Mouse (Mus musculus) CH12.LX (cell line): Measurements from ENCODE around the gene Plppr3. TPM values are rescaled to one million over a fixed set of nuclear protein-coding genes. Genes with fewer than 3 reads are reported as not detected.
A peak's percentile ranks its signal among the peaks of the same experiment; 100 is the strongest.

Source experiments
- DNase-seq: peaks from one replicate; pipeline ENCODE4 v3.0.0-alpha.2; 2013; ENCODE audit errors: extremely low read depth
- H3K27ac ChIP-seq: 2 replicates; pipeline ENCODE4 v1.5.1; 2012; ENCODE audit warnings: low read depth, mild to moderate bottlenecking, control low read depth, moderate library complexity; ENCODE audit not compliant: insufficient read depth
- H3K27me3 ChIP-seq: replicated peaks from 2 replicates; pipeline ENCODE3; 2012; ENCODE audit warnings: inconsistent platforms
- H3K36me3 ChIP-seq, 2 experiments: replicated peaks in 1 of 2; 2 replicates each; pipeline versions ENCODE3 to v1.6.1; 2012; ENCODE audit warnings: inconsistent platforms in 1 of 2, low read length in 1 of 2, mild to moderate bottlenecking in 1 of 2, mixed read lengths in 1 of 2, moderate library complexity in 1 of 2; ENCODE audit not compliant: control insufficient read depth in 1 of 2, insufficient read depth in 1 of 2
- H3K4me1 ChIP-seq, 2 experiments: 2 replicates each; pipeline ENCODE4 v1.6.1; 2012; ENCODE audit warnings: inconsistent platforms in 1 of 2, moderate library complexity in 1 of 2; ENCODE audit not compliant: insufficient read depth in 2 of 2, control insufficient read depth in 1 of 2
- H3K4me2 ChIP-seq: 2 replicates; pipeline ENCODE4 v1.6.1; 2012; ENCODE audit warnings: low read depth, mild to moderate bottlenecking, control low read depth; ENCODE audit not compliant: poor library complexity, insufficient read depth, severe bottlenecking
- H3K4me3 ChIP-seq, 3 experiments: fragments of 150-350 bp in 1 of 3; sonication (generic) in 1 of 3; replicated peaks in 1 of 3; 2 replicates each; pipeline versions ENCODE3 to v1.5.1; 2011 to 2012; ENCODE audit warnings: low read depth in 2 of 3, low read length in 2 of 3, mild to moderate bottlenecking in 2 of 3, moderate library complexity in 2 of 3, control low read depth in 1 of 3, improper control_type of control experiment in 1 of 3, inconsistent platforms in 1 of 3, mixed read lengths in 1 of 3; ENCODE audit not compliant: poor library complexity in 1 of 3
- H3K79me2 ChIP-seq: replicated peaks from 2 replicates; pipeline ENCODE4 v1.6.1; 2012; ENCODE audit warnings: mild to moderate bottlenecking, moderate library complexity; ENCODE audit not compliant: control insufficient read depth, poor library complexity, insufficient read depth, severe bottlenecking; ENCODE audit errors: extremely low read depth
- H3K9ac ChIP-seq: 2 replicates; pipeline ENCODE4 v1.6.1; 2012; ENCODE audit warnings: low read depth, mild to moderate bottlenecking, control low read depth, moderate library complexity; ENCODE audit not compliant: insufficient read depth
- H3K9me3 ChIP-seq: replicated peaks from 2 replicates; pipeline ENCODE3; 2012; ENCODE audit warnings: low read length, inconsistent platforms, mixed read lengths
- BHLHE40 ChIP-seq: IDR thresholded peaks from 2 replicates; pipeline ENCODE4 v1.6.1; 2011; ENCODE audit warnings: mild to moderate bottlenecking, low read depth, low read length, improper control_type of control experiment
- CHD1 ChIP-seq: IDR thresholded peaks from 2 replicates; pipeline ENCODE4 v1.6.1; 2012; ENCODE audit warnings: low read depth, low read length, improper control_type of control experiment, inconsistent platforms
- CTCF ChIP-seq, 2 experiments: IDR thresholded peaks in 1 of 2; conservative IDR thresholded peaks in 1 of 2; 2 replicates each; pipeline ENCODE4 v1.5.1; 2011 to 2012; ENCODE audit warnings: low read depth in 2 of 2, low read length in 2 of 2, improper control_type of control experiment in 1 of 2, inconsistent platforms in 1 of 2, mild to moderate bottlenecking in 1 of 2, moderate library complexity in 1 of 2
- ETS1 ChIP-seq: conservative IDR thresholded peaks from 2 replicates; pipeline ENCODE4 v1.6.1; 2012; ENCODE audit warnings: low read depth, mild to moderate bottlenecking, inconsistent platforms, low read length, improper control_type of control experiment, moderate library complexity
- HCFC1 ChIP-seq: IDR thresholded peaks from 2 replicates; pipeline ENCODE4 v1.6.1; 2012; ENCODE audit warnings: low read depth, mild to moderate bottlenecking, inconsistent platforms, low read length, improper control_type of control experiment
- IRF4 ChIP-seq: IDR thresholded peaks from 2 replicates; pipeline ENCODE4 v1.6.1; 2014; ENCODE audit warnings: low read depth, mild to moderate bottlenecking, inconsistent platforms, low read length, improper control_type of control experiment
- JUN ChIP-seq: IDR thresholded peaks from 2 replicates; pipeline ENCODE4 v1.6.1; 2011; ENCODE audit warnings: low read depth, mild to moderate bottlenecking, low read length, improper control_type of control experiment, moderate library complexity; ENCODE audit not compliant: insufficient read depth
- JUND ChIP-seq: conservative IDR thresholded peaks from 2 replicates; pipeline ENCODE4 v1.6.1; 2011; ENCODE audit warnings: low read depth, low read length, improper control_type of control experiment
- MAFK ChIP-seq: IDR thresholded peaks from 2 replicates; pipeline ENCODE4 v1.6.1; 2011; ENCODE audit warnings: low read length, improper control_type of control experiment; ENCODE audit not compliant: insufficient replicate concordance
- MAZ ChIP-seq: IDR thresholded peaks from 2 replicates; pipeline ENCODE4 v1.6.1; 2012; ENCODE audit warnings: low read depth, mild to moderate bottlenecking, inconsistent platforms, low read length, improper control_type of control experiment, moderate library complexity
- MEF2A ChIP-seq: IDR thresholded peaks from 2 replicates; pipeline ENCODE4 v1.6.1; 2014; ENCODE audit warnings: low read depth, mild to moderate bottlenecking, inconsistent platforms, low read length, improper control_type of control experiment, borderline replicate concordance
- MXI1 ChIP-seq: IDR thresholded peaks from 2 replicates; pipeline ENCODE4 v1.6.1; 2011; ENCODE audit warnings: mild to moderate bottlenecking, low read depth, low read length, improper control_type of control experiment
- NELFE ChIP-seq: IDR thresholded peaks from 2 replicates; pipeline ENCODE4 v1.6.1; 2011; ENCODE audit warnings: low read depth, low read length, improper control_type of control experiment
- NRF1 ChIP-seq: IDR thresholded peaks from 2 replicates; pipeline ENCODE4 v1.6.1; 2014; ENCODE audit warnings: low read depth, mild to moderate bottlenecking, inconsistent platforms, low read length, improper control_type of control experiment, moderate library complexity
- POLR2AphosphoS2 ChIP-seq: IDR thresholded peaks from 2 replicates; pipeline ENCODE4 v1.6.1; 2011; ENCODE audit warnings: low read depth, low read length, improper control_type of control experiment
- RAD21 ChIP-seq: IDR thresholded peaks from 2 replicates; pipeline ENCODE4 v1.6.1; 2011; ENCODE audit warnings: low read depth, mild to moderate bottlenecking, low read length, improper control_type of control experiment, moderate library complexity
- SMC3 ChIP-seq: IDR thresholded peaks from 2 replicates; pipeline ENCODE4 v1.6.1; 2011; ENCODE audit warnings: low read depth, low read length, improper control_type of control experiment
- TBP ChIP-seq: conservative IDR thresholded peaks from 2 replicates; pipeline ENCODE4 v1.6.1; 2011; ENCODE audit warnings: low read depth, low read length, improper control_type of control experiment
- TCF12 ChIP-seq: IDR thresholded peaks from 2 replicates; pipeline ENCODE4 v1.6.1; 2014; ENCODE audit warnings: low read depth, mild to moderate bottlenecking, inconsistent platforms, low read length, improper control_type of control experiment
- UBTF ChIP-seq: IDR thresholded peaks from 2 replicates; pipeline ENCODE4 v1.6.1; 2012; ENCODE audit warnings: low read depth, mild to moderate bottlenecking, inconsistent platforms, low read length, improper control_type of control experiment, moderate library complexity
- USF2 ChIP-seq: conservative IDR thresholded peaks from 2 replicates; pipeline ENCODE4 v1.6.1; 2011; ENCODE audit warnings: low read depth, low read length, improper control_type of control experiment
- ZC3H11A ChIP-seq: IDR thresholded peaks from 2 replicates; pipeline ENCODE4 v1.6.1; 2012; ENCODE audit warnings: low read depth, mild to moderate bottlenecking, inconsistent platforms, low read length, improper control_type of control experiment
- ZMIZ1 ChIP-seq: IDR thresholded peaks from 2 replicates; pipeline ENCODE4 v1.6.1; 2012; ENCODE audit warnings: low read depth, mild to moderate bottlenecking, inconsistent platforms, low read length, improper control_type of control experiment
- ZNF384 ChIP-seq: IDR thresholded peaks from 2 replicates; pipeline ENCODE4 v1.6.1; 2012; ENCODE audit warnings: low read depth, low read length, improper control_type of control experiment, inconsistent platforms
- dilution Hi-C: fragments of 300-500 bp; cut with MboI; formaldehyde crosslinking; loops from 2 replicates; pipeline ENCODE4 v1.14.3; 2020; ENCODE audit warnings: low sequenced_read_pairs; ENCODE audit not compliant: extremely low pct_unique_long_range_greater_than_20kb, extremely low pct_ligation_motif_present
- in situ Hi-C: fragments of 300-500 bp; cut with MboI; formaldehyde crosslinking; loops from 3 replicates; pipeline ENCODE4 v1.14.3; 2019; ENCODE audit warnings: low sequenced_read_pairs, low pct_ligation_motif_present, low pct_unique_long_range_greater_than_20kb, mixed read lengths
- polyA plus RNA-seq: library from polyadenylated mRNA; unstranded; fragments of >175 nt; gene quantifications from 2 replicates; pipeline ENCODE4 v1.2.1, GENCODE M21; 2012; ENCODE audit warnings: low read depth; ENCODE audit not compliant: insufficient read length
- total RNA-seq, 2 experiments: library from RNA; depleted of rRNA; stranded (reverse); fragments of 300-350 nt in 1 of 2; fragments of >200 nt in 1 of 2; gene quantifications; 2 replicates each; pipeline ENCODE4 v1.2.3; 2012 to 2014

Plppr3 gene
- total and polyA plus RNA-seq, 3 experiments: 0.47 to 3.4 TPM; not detected in 1

- TF ChIP-seq NRF1: no peak
- in situ Hi-C loops (no loop called here), dilution Hi-C loops (no loop called here)
- H3K27me3 ChIP-seq: peaks cover 7% of the 10 kb centered on the region
- H3K4me2 ChIP-seq: no peak overlapping the region
- no peaks in the 10 kb centered on the region for H3K36me3 ChIP-seq
- H3K9me3 ChIP-seq: no peaks in the 10 kb centered on the region
- no peak for DNase-seq
- no peaks in the 10 kb centered on the region for H3K79me2 ChIP-seq
- H3K4me1 ChIP-seq: peaks cover 12 to 26% of the 10 kb centered on the region in 2 experiments
- no peak overlapping the region for H3K9ac ChIP-seq
- no peak overlapping the region for H3K27ac ChIP-seq
- H3K4me3 ChIP-seq: no peak overlapping the region
Observed at GRCm38 (mm10) chr10:79884446-79884845, 10.0 kb upstream of the Plppr3 start.

- DNase-seq: peak; percentile 79
- Histone ChIP-seq H3K4me2 (no peak overlapping the region), H3K9ac (no peak overlapping the region), H3K27ac (no peak overlapping the region), H3K4me3 (no peak overlapping the region), H3K27me3 (peaks cover 5% of the 10 kb centered on the region), H3K9me3 (no peaks in the 10 kb centered on the region), H3K4me1 (peaks cover 12 to 28% of the 10 kb centered on the region in 2 experiments), H3K36me3 (no peaks in the 10 kb centered on the region), H3K79me2 (no peaks in the 10 kb centered on the region)
- in situ Hi-C loops (no loop called here), dilution Hi-C loops (no loop called here)
- TF ChIP-seq MAZ (no peak), MXI1 (no peak), TCF12 (no peak), CTCF (conservative IDR thresholded peaks at IDR 0.05 in 1 of 2, IDR thresholded peaks at IDR 0.05 in 1 of 2; ENCODE audit: low read depth in 2 of 2, low read length in 2 of 2) (peak; percentile 81 to 83), SMC3 (peak; percentile 80), RAD21 (peak; percentile 57), NELFE (0 out of 2 replicates have a peak, but pooled peaks have one; percentile 17), HCFC1 (peak; percentile 19; the same call in 1 of the 2 replicates), IRF4 (peak; percentile 20; the same call in 1 of the 2 replicates)
Observed at GRCm38 (mm10) chr10:79883297-79884084, 9.1 kb upstream of the Plppr3 start.

- H3K4me3 ChIP-seq: no peak overlapping the region
- no peaks in the 10 kb centered on the region for H3K79me2 ChIP-seq
- H3K9me3 ChIP-seq: no peaks in the 10 kb centered on the region
- in situ Hi-C loops (no loop called here), dilution Hi-C loops (no loop called here)
- no peak overlapping the region for H3K4me2 ChIP-seq
- peaks cover 19 to 40% of the 10 kb centered on the region in 2 experiments for H3K4me1 ChIP-seq
- H3K27ac ChIP-seq: no peak overlapping the region
- no peaks in the 10 kb centered on the region for H3K36me3 ChIP-seq
- H3K27me3 ChIP-seq: peaks cover 3% of the 10 kb centered on the region
- H3K9ac ChIP-seq: no peak overlapping the region
- DNase-seq: no peak
- no peak for TF ChIP-seq ETS1
- TF ChIP-seq POLR2AphosphoS2: no peak
- TF ChIP-seq ZC3H11A: no peak
- TF ChIP-seq MEF2A: no peak
- no peak for TF ChIP-seq MAFK
- no peak for TF ChIP-seq TCF12
- no peak for TF ChIP-seq BHLHE40
- TF ChIP-seq MAZ: no peak
- no peak for TF ChIP-seq ZMIZ1
- TF ChIP-seq JUND: no peak
- no peak for TF ChIP-seq MXI1
- TF ChIP-seq CHD1: no peak
- TF ChIP-seq CTCF (conservative IDR thresholded peaks at IDR 0.05 in 1 of 2, IDR thresholded peaks at IDR 0.05 in 1 of 2; ENCODE audit: low read depth in 2 of 2, low read length in 2 of 2): no peak
- TF ChIP-seq TBP: no peak
- TF ChIP-seq ZNF384: no peak
- no peak for TF ChIP-seq NRF1
- TF ChIP-seq UBTF: no peak
- no peak for TF ChIP-seq JUN
- no peak for TF ChIP-seq USF2
Observed at GRCm38 (mm10) chr10:79881981-79882380, 7.5 kb upstream of the Plppr3 start.
